Mouse (Mus musculus) brain, embryonic 18.5 days (tissue): ENCODE results near the gene Rab21.
"Not testable (repeated sequence)": the region's sequence is repeated elsewhere in the genome, so short reads cannot be mapped to it uniquely, and the experiment has no call there.

ENCODE experiments used
- DNase-seq: peaks from one replicate; pipeline ENCODE4 v3.0.0-alpha.2; 2012; ENCODE audit warnings: low read depth, low spot score

Gene Rab21

GRCm38 (mm10) chr10:115328514-115328913 is 13.1 kb upstream of the Rab21 start:
- no peak for DNase-seq

- peak; percentile 39 for DNase-seq
Observed at GRCm38 (mm10) chr10:115323295-115323694, 7.9 kb upstream of the Rab21 start.

- no peak for DNase-seq
Observed at GRCm38 (mm10) chr10:115321317-115322035, 6.1 kb upstream of the Rab21 start.

- not testable (repeated sequence) for DNase-seq
Observed at GRCm38 (mm10) chr10:115318388-115318787, 3.0 kb upstream of the Rab21 start.

- no peak for DNase-seq
Observed at GRCm38 (mm10) chr10:115316313-115316712, 919 bp upstream of the Rab21 start.

- no peak for DNase-seq
Observed at GRCm38 (mm10) chr10:115314582-115315452, 577 bp downstream of the Rab21 start.

GRCm38 (mm10) chr10:115314287-115314581 is 1.2 kb downstream of the Rab21 start:
- DNase-seq: no peak

GRCm38 (mm10) chr10:115313641-115314286 is 1.6 kb downstream of the Rab21 start:
- DNase-seq: no peak

GRCm38 (mm10) chr10:115312732-115313131 is 2.7 kb downstream of the Rab21 start:
- DNase-seq: no peak

- no peak for DNase-seq
Observed at GRCm38 (mm10) chr10:115312194-115312593, 3.2 kb downstream of the Rab21 start.

GRCm38 (mm10) chr10:115311263-115311965 is 4.0 kb downstream of the Rab21 start:
- DNase-seq: no peak

- no peak for DNase-seq
Observed at GRCm38 (mm10) chr10:115309191-115309590, 6.2 kb downstream of the Rab21 start.

GRCm38 (mm10) chr10:115307331-115307875 is 8.0 kb downstream of the Rab21 start:
- DNase-seq: no peak

- no peak for DNase-seq
Observed at GRCm38 (mm10) chr10:115298683-115299082, 16.7 kb downstream of the Rab21 start.

GRCm38 (mm10) chr10:115297582-115297981 is 17.8 kb downstream of the Rab21 start:
- DNase-seq: no peak

GRCm38 (mm10) chr10:115296401-115296935 is 18.9 kb downstream of the Rab21 start:
- no peak for DNase-seq

- no peak for DNase-seq
Observed at GRCm38 (mm10) chr10:115295162-115295561, 20.2 kb downstream of the Rab21 start.

GRCm38 (mm10) chr10:115294715-115295114 is 20.7 kb downstream of the Rab21 start:
- DNase-seq: no peak

GRCm38 (mm10) chr10:115293946-115294345 is 21.4 kb downstream of the Rab21 start:
- DNase-seq: no peak

GRCm38 (mm10) chr10:115290671-115291070 is 24.7 kb downstream of the Rab21 start:
- no peak for DNase-seq

GRCm38 (mm10) chr10:115288856-115289255 is 26.5 kb downstream of the Rab21 start:
- DNase-seq: no peak
